Mouse (Mus musculus) small intestine, adult 2 months (tissue): ENCODE results near the gene Sema5a. TPM values are rescaled to one million over a fixed set of nuclear protein-coding genes. Genes with fewer than 3 reads are reported as not detected.

Experiments
- H3K27ac ChIP-seq: fragments of 200-500 bp; 2 replicates; pipeline ENCODE4 v1.5.1; 2012; ENCODE audit warnings: low read depth, low read length, control low read depth, inconsistent platforms; ENCODE audit not compliant: insufficient read depth
- H3K27me3 ChIP-seq: fragments of 200-500 bp; 2 replicates; pipeline ENCODE4 v1.6.1; 2012; ENCODE audit warnings: mild to moderate bottlenecking, moderate library complexity, low read length, inconsistent platforms; ENCODE audit not compliant: control insufficient read depth, insufficient read depth
- H3K36me3 ChIP-seq: fragments of 200-500 bp; 2 replicates; pipeline ENCODE4 v1.6.1; 2012; ENCODE audit warnings: mild to moderate bottlenecking, low read length, control low read depth, inconsistent platforms; ENCODE audit not compliant: control insufficient read depth, insufficient read depth
- H3K4me1 ChIP-seq: fragments of 200-500 bp; 2 replicates; pipeline ENCODE4 v1.6.1; 2012; ENCODE audit warnings: low read length, inconsistent platforms, mixed read lengths; ENCODE audit not compliant: control insufficient read depth, insufficient read depth, insufficient read length
- H3K4me3 ChIP-seq: fragments of 200-500 bp; 2 replicates; pipeline ENCODE4 v1.5.1; 2012; ENCODE audit warnings: low read depth, mild to moderate bottlenecking, control low read depth, inconsistent platforms, low read length, moderate library complexity
- CTCF ChIP-seq: fragments of 200-500 bp; IDR thresholded peaks from 2 replicates; pipeline ENCODE4 v1.5.1; 2012; ENCODE audit warnings: low read depth, mild to moderate bottlenecking, control low read depth, inconsistent platforms, low read length, moderate library complexity, mixed read lengths; ENCODE audit not compliant: insufficient replicate concordance, insufficient read length; ENCODE audit errors: extremely low read depth
- POLR2A ChIP-seq: fragments of 200-500 bp; IDR thresholded peaks from 2 replicates; pipeline ENCODE4 v1.6.1; 2012; ENCODE audit warnings: low read depth, mild to moderate bottlenecking, control low read depth, inconsistent platforms, low read length, moderate library complexity
- WGBS: fragments of 180-500 bp; shearing (Covaris S2); methylation state at CpG from one replicate; pipeline ENCODE4 v1.1.7; 2018; 5-methylcytosine and 5-hydroxymethylcytosine counted together
- polyA plus RNA-seq: library from polyadenylated mRNA; depleted of rRNA; stranded (reverse); fragments of >200 nt; gene quantifications from 2 replicates; pipeline ENCODE4 v1.2.3, GENCODE M21; 2012

The Sema5a gene
- polyA plus RNA-seq, 1 experiment = 18.7 TPM

GRCm38 (mm10) chr15:32281374-32281773, 36.8 kb downstream of the Sema5a start:
- no peaks in the 10 kb centered on the region for H3K4me1 ChIP-seq
- TF ChIP-seq POLR2A = no peak
- H3K36me3 ChIP-seq = 0 out of 2 replicates have a peak, but pooled peaks cover 2% of the 10 kb centered on the region
- no peaks in the 10 kb centered on the region for H3K27me3 ChIP-seq
- WGBS = 75% methylated on average over 4 of the region's 4 CpGs
- H3K27ac ChIP-seq = no peak overlapping the region
- no peak overlapping the region for H3K4me3 ChIP-seq

GRCm38 (mm10) chr15:32284688-32285087, 40.1 kb downstream of the Sema5a start:
- Histone ChIP-seq H3K36me3 (0 out of 2 replicates have a peak, but pooled peaks cover 3% of the 10 kb centered on the region), H3K4me1 (no peaks in the 10 kb centered on the region), H3K27me3 (no peaks in the 10 kb centered on the region), H3K27ac (no peak overlapping the region), H3K4me3 (no peak overlapping the region)
- 69% methylated on average over 2 of the region's 2 CpGs for WGBS
- TF ChIP-seq POLR2A (no peak), CTCF (no peak)

DNA sequence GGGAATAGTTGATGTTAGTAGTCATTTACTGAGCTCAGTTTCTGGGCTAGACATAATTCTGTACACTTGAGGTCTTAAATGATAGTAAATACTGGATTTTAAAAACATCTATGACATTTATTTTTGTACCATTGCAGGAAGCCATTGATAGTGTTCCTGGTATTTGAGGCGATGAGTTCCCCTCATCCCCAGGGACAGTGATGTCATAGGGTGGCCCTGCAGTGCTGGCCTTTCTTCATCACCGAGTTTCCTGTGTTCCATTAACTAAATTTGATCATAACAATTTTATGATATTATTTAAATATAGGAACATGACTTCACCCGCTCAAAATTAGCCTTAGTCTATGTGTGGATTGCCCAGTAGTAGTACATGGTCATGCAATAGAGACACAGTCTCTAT, 41.7 kb downstream of the Sema5a start:
- Histone ChIP-seq H3K36me3 (0 out of 2 replicates have a peak, but pooled peaks cover 3% of the 10 kb centered on the region), H3K27ac (no peak overlapping the region), H3K4me3 (no peak overlapping the region), H3K27me3 (no peaks in the 10 kb centered on the region), H3K4me1 (no peaks in the 10 kb centered on the region)
- 79% methylated on average over 3 of the region's 3 CpGs for WGBS
- no peak for TF ChIP-seq POLR2A
- TF ChIP-seq CTCF = no peak

DNA sequence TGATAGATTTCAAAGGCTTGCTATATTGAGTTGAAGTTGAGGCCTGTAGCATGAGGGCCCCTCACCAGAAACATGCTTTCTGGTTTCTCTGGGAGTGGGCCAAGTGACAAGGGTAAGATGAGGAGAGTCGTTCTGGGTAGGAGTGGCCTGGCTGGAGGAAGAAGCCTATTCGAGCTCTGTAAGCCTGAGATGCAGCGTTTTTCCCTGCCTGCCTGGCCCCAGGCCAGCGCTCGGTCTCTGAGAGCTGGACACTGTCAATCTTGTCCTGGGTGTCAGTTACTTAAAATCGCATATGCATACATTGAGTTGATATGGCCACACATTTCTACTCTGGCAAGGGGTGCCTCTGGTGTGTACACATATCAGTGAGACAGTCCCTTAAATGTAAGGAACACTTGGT, 43.9 kb downstream of the Sema5a start:
- H3K27ac ChIP-seq = peak overlapping the region; percentile 21; the same call in 1 of the 2 replicates
- 44% methylated on average over 6 of the region's 6 CpGs for WGBS
- no peak for TF ChIP-seq CTCF
- TF ChIP-seq POLR2A = no peak
- no peaks in the 10 kb centered on the region for H3K4me1 ChIP-seq
- 0 out of 2 replicates have a peak, but pooled peaks cover 1% of the 10 kb centered on the region for H3K36me3 ChIP-seq
- no peak overlapping the region for H3K4me3 ChIP-seq
- no peaks in the 10 kb centered on the region for H3K27me3 ChIP-seq

GRCm38 (mm10) chr15:32291000-32291399, 46.4 kb downstream of the Sema5a start:
- no peak for TF ChIP-seq POLR2A
- no peak for TF ChIP-seq CTCF
- H3K27ac ChIP-seq = no peak overlapping the region
- H3K36me3 ChIP-seq = 0 out of 2 replicates have a peak, but pooled peaks cover 1% of the 10 kb centered on the region
- no peaks in the 10 kb centered on the region for H3K27me3 ChIP-seq
- no peak overlapping the region for H3K4me3 ChIP-seq
- 69% methylated on average over 3 of the region's 3 CpGs for WGBS
- no peaks in the 10 kb centered on the region for H3K4me1 ChIP-seq

- Histone ChIP-seq H3K27ac (no peak overlapping the region), H3K4me1 (no peaks in the 10 kb centered on the region), H3K36me3 (no peaks in the 10 kb centered on the region), H3K4me3 (no peak overlapping the region), H3K27me3 (no peaks in the 10 kb centered on the region)
- TF ChIP-seq CTCF (no peak), POLR2A (no peak)
- 78% methylated on average over 6 of the region's 6 CpGs for WGBS
Measured at GRCm38 (mm10) chr15:32296523-32296922, 51.9 kb downstream of the Sema5a start.

- WGBS = 91% methylated on average over 5 of the region's 5 CpGs
- H3K27ac ChIP-seq = no peak overlapping the region
- H3K36me3 ChIP-seq = no peaks in the 10 kb centered on the region
- H3K4me1 ChIP-seq = no peaks in the 10 kb centered on the region
- H3K27me3 ChIP-seq = no peaks in the 10 kb centered on the region
- TF ChIP-seq CTCF (no peak), POLR2A (no peak)
- no peak overlapping the region for H3K4me3 ChIP-seq
Measured at GRCm38 (mm10) chr15:32297266-32297665, 52.7 kb downstream of the Sema5a start.

DNA sequence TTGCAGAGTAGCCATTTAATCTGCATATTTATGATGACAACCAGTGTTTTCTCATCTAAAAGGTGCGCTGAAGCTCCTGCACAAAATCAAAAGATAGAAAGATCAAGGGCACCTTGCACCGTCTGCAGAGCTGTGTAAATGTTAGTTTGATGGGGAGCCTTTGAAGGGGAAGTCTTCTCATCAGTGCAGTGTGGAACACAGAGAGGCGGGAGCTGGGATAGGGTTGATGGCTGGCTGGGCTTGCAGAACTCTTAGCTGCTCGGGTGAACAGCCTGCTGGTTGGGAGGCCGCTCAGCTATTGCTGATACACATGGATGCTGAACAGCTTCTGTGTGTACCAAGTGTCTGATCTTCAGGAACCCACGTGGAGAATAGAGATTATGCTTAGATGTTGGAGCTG, 53.9 kb downstream of the Sema5a start:
- no peak overlapping the region for H3K4me3 ChIP-seq
- no peaks in the 10 kb centered on the region for H3K4me1 ChIP-seq
- H3K27me3 ChIP-seq = no peaks in the 10 kb centered on the region
- WGBS = 71% methylated on average over 6 of the region's 6 CpGs
- TF ChIP-seq CTCF (no peak), POLR2A (no peak)
- H3K36me3 ChIP-seq = no peaks in the 10 kb centered on the region
- no peak overlapping the region for H3K27ac ChIP-seq
